Mouse (Mus musculus): Measurements from ENCODE around the gene Pdgfa. TPM values are rescaled to one million over a fixed set of nuclear protein-coding genes. Genes with fewer than 3 reads are reported as not detected.

The Pdgfa gene
- polyA plus RNA-seq, 1 experiment from 2014 or later = 10.9 TPM

GRCm38 (mm10) chr5:138974911-138975485 is 22.2 kb downstream of the Pdgfa start:
- Histone ChIP-seq H3K27ac (ENCODE audit: low read depth, low read length) (no peak overlapping the region), H3K4me3 (ENCODE audit: low read depth, low read length) (no peak overlapping the region), H3K9ac (ENCODE audit: low read depth, low read length) (no peak overlapping the region), H3K27me3 (ENCODE audit: control insufficient read depth, insufficient read depth, low read length) (no peaks in the 10 kb centered on the region), H3K4me1 (replicated peaks; ENCODE audit: control insufficient read depth, insufficient read depth, low read length) (no peaks in the 10 kb centered on the region; the same call in 1 of the 2 replicates), H3K4me2 (replicated peaks; ENCODE audit: low read depth, low read length) (no peak overlapping the region), H3K36me3 (ENCODE audit: control insufficient read depth, insufficient read depth, low read length) (no peaks in the 10 kb centered on the region), H3K9me3 (ENCODE audit: control insufficient read depth, low read length) (no peaks in the 10 kb centered on the region)
- DNase-seq (ENCODE audit: low spot score) = no peak
- no peak for ATAC-seq (ENCODE audit: low FRiP score)
- 92% methylated on average over 8 of the region's 8 CpGs for WGBS

- H3K9ac ChIP-seq (ENCODE audit: low read depth, low read length) = no peak overlapping the region
- no peaks in the 10 kb centered on the region for H3K9me3 ChIP-seq (ENCODE audit: control insufficient read depth, low read length)
- ATAC-seq (ENCODE audit: low FRiP score) = no peak
- DNase-seq (ENCODE audit: low spot score) = no peak
- 85% methylated on average over 6 of the region's 6 CpGs for WGBS
- no peaks in the 10 kb centered on the region for H3K27me3 ChIP-seq (ENCODE audit: control insufficient read depth, insufficient read depth, low read length)
- H3K4me2 ChIP-seq (replicated peaks; ENCODE audit: low read depth, low read length) = no peak overlapping the region
- H3K4me3 ChIP-seq (ENCODE audit: low read depth, low read length) = no peak overlapping the region
- H3K27ac ChIP-seq (ENCODE audit: low read depth, low read length) = no peak overlapping the region
- no peaks in the 10 kb centered on the region; the same call in 1 of the 2 replicates for H3K4me1 ChIP-seq (replicated peaks; ENCODE audit: control insufficient read depth, insufficient read depth, low read length)
- no peaks in the 10 kb centered on the region for H3K36me3 ChIP-seq (ENCODE audit: control insufficient read depth, insufficient read depth, low read length)
Measured at GRCm38 (mm10) chr5:138973480-138973879, 23.7 kb downstream of the Pdgfa start.

GRCm38 (mm10) chr5:138971405-138971804 is 25.8 kb downstream of the Pdgfa start:
- ATAC-seq (ENCODE audit: low FRiP score) = no peak
- H3K9me3 ChIP-seq (ENCODE audit: control insufficient read depth, low read length) = no peaks in the 10 kb centered on the region

GRCm38 (mm10) chr5:138970056-138970490 is 27.1 kb downstream of the Pdgfa start:
- no peak overlapping the region for H3K4me2 ChIP-seq (replicated peaks; ENCODE audit: low read depth, low read length)
- H3K27ac ChIP-seq (ENCODE audit: low read depth, low read length) = no peak overlapping the region
- H3K4me3 ChIP-seq (ENCODE audit: low read depth, low read length) = no peak overlapping the region
- H3K9ac ChIP-seq (ENCODE audit: low read depth, low read length) = no peak overlapping the region
- ATAC-seq (ENCODE audit: low FRiP score) (no peak), DNase-seq (ENCODE audit: low spot score) (no peak)
- H3K4me1 ChIP-seq (replicated peaks; ENCODE audit: control insufficient read depth, insufficient read depth, low read length) = no peaks in the 10 kb centered on the region
- 73% methylated on average over 7 of the region's 7 CpGs for WGBS
- H3K36me3 ChIP-seq (ENCODE audit: control insufficient read depth, insufficient read depth, low read length) = no peaks in the 10 kb centered on the region
- H3K27me3 ChIP-seq (ENCODE audit: control insufficient read depth, insufficient read depth, low read length) = no peaks in the 10 kb centered on the region
- H3K9me3 ChIP-seq (ENCODE audit: control insufficient read depth, low read length) = no peaks in the 10 kb centered on the region

More at GRCm38 (mm10) chr5:138971405-138971804, 25.8 kb downstream of the Pdgfa start:
- Histone ChIP-seq H3K4me1 (replicated peaks; ENCODE audit: control insufficient read depth, insufficient read depth, low read length) (no peaks in the 10 kb centered on the region), H3K4me3 (ENCODE audit: low read depth, low read length) (no peak overlapping the region), H3K36me3 (ENCODE audit: control insufficient read depth, insufficient read depth, low read length) (no peaks in the 10 kb centered on the region), H3K27ac (ENCODE audit: low read depth, low read length) (no peak overlapping the region), H3K9ac (ENCODE audit: low read depth, low read length) (no peak overlapping the region), H3K4me2 (replicated peaks; ENCODE audit: low read depth, low read length) (no peak overlapping the region), H3K27me3 (ENCODE audit: control insufficient read depth, insufficient read depth, low read length) (no peaks in the 10 kb centered on the region)
- DNase-seq (ENCODE audit: low spot score) = no peak
- WGBS = 81% methylated on average over 9 of the region's 9 CpGs

- H3K4me1 ChIP-seq (replicated peaks; ENCODE audit: control insufficient read depth, insufficient read depth, low read length) = no peaks in the 10 kb centered on the region
- no peak overlapping the region for H3K9ac ChIP-seq (ENCODE audit: low read depth, low read length)
- no peak overlapping the region for H3K4me3 ChIP-seq (ENCODE audit: low read depth, low read length)
- WGBS = 55% methylated on average over 7 of the region's 7 CpGs
- no peak overlapping the region for H3K27ac ChIP-seq (ENCODE audit: low read depth, low read length)
- no peak overlapping the region for H3K4me2 ChIP-seq (replicated peaks; ENCODE audit: low read depth, low read length)
- H3K36me3 ChIP-seq (ENCODE audit: control insufficient read depth, insufficient read depth, low read length) = no peaks in the 10 kb centered on the region
- H3K9me3 ChIP-seq (ENCODE audit: control insufficient read depth, low read length) = no peaks in the 10 kb centered on the region
- DNase-seq (ENCODE audit: low spot score) (no peak), ATAC-seq (ENCODE audit: low FRiP score) (no peak)
- no peaks in the 10 kb centered on the region for H3K27me3 ChIP-seq (ENCODE audit: control insufficient read depth, insufficient read depth, low read length)
Measured at GRCm38 (mm10) chr5:138966033-138966724, 31.0 kb downstream of the Pdgfa start.

- H3K4me3 ChIP-seq (ENCODE audit: low read depth, low read length) = no peak overlapping the region
- H3K36me3 ChIP-seq (ENCODE audit: control insufficient read depth, insufficient read depth, low read length) = no peaks in the 10 kb centered on the region
- no peak overlapping the region for H3K9ac ChIP-seq (ENCODE audit: low read depth, low read length)
- H3K4me2 ChIP-seq (replicated peaks; ENCODE audit: low read depth, low read length) = no peak overlapping the region
- DNase-seq (ENCODE audit: low spot score) (no peak), ATAC-seq (ENCODE audit: low FRiP score) (no peak)
- H3K27me3 ChIP-seq (ENCODE audit: control insufficient read depth, insufficient read depth, low read length) = no peaks in the 10 kb centered on the region
- no peak overlapping the region for H3K27ac ChIP-seq (ENCODE audit: low read depth, low read length)
- H3K4me1 ChIP-seq (replicated peaks; ENCODE audit: control insufficient read depth, insufficient read depth, low read length) = no peaks in the 10 kb centered on the region
- 55% methylated on average over 2 of the region's 2 CpGs for WGBS
- H3K9me3 ChIP-seq (ENCODE audit: control insufficient read depth, low read length) = no peaks in the 10 kb centered on the region
Measured at GRCm38 (mm10) chr5:138965590-138965989, 31.6 kb downstream of the Pdgfa start.

GRCm38 (mm10) chr5:138956427-138956833 is 40.7 kb downstream of the Pdgfa start:
- ATAC-seq (ENCODE audit: low FRiP score) (no peak), DNase-seq (ENCODE audit: low spot score) (no peak)
- no peak overlapping the region for H3K27ac ChIP-seq (ENCODE audit: low read depth, low read length)
- 46% methylated on average over 10 of the region's 10 CpGs for WGBS
- H3K4me2 ChIP-seq (replicated peaks; ENCODE audit: low read depth, low read length) = no peak overlapping the region
- no peaks in the 10 kb centered on the region for H3K27me3 ChIP-seq (ENCODE audit: control insufficient read depth, insufficient read depth, low read length)
- no peak overlapping the region for H3K9ac ChIP-seq (ENCODE audit: low read depth, low read length)
- no peak overlapping the region for H3K4me3 ChIP-seq (ENCODE audit: low read depth, low read length)
- no peaks in the 10 kb centered on the region for H3K36me3 ChIP-seq (ENCODE audit: control insufficient read depth, insufficient read depth, low read length)
- H3K4me1 ChIP-seq (replicated peaks; ENCODE audit: control insufficient read depth, insufficient read depth, low read length) = no peaks in the 10 kb centered on the region
- no peaks in the 10 kb centered on the region for H3K9me3 ChIP-seq (ENCODE audit: control insufficient read depth, low read length)

- 79% methylated on average over 7 of the region's 7 CpGs for WGBS
- no peak overlapping the region for H3K9ac ChIP-seq (ENCODE audit: low read depth, low read length)
Measured at GRCm38 (mm10) chr5:138953986-138954385, 43.2 kb downstream of the Pdgfa start.

GRCm38 (mm10) chr5:138952969-138953368 is 44.2 kb downstream of the Pdgfa start:
- no peak for ATAC-seq (ENCODE audit: low FRiP score)
- WGBS = 77% methylated on average over 13 of the region's 13 CpGs
- Histone ChIP-seq H3K27ac (ENCODE audit: low read depth, low read length) (no peak overlapping the region), H3K9me3 (ENCODE audit: control insufficient read depth, low read length) (no peaks in the 10 kb centered on the region), H3K4me2 (replicated peaks; ENCODE audit: low read depth, low read length) (no peak overlapping the region), H3K27me3 (ENCODE audit: control insufficient read depth, insufficient read depth, low read length) (no peaks in the 10 kb centered on the region), H3K36me3 (ENCODE audit: control insufficient read depth, insufficient read depth, low read length) (no peaks in the 10 kb centered on the region), H3K4me1 (replicated peaks; ENCODE audit: control insufficient read depth, insufficient read depth, low read length) (peaks cover 4% of the 10 kb centered on the region; the same call in 1 of the 2 replicates), H3K9ac (ENCODE audit: low read depth, low read length) (no peak overlapping the region), H3K4me3 (ENCODE audit: low read depth, low read length) (no peak overlapping the region)
- DNase-seq (ENCODE audit: low spot score) = no peak

More at GRCm38 (mm10) chr5:138953986-138954385, 43.2 kb downstream of the Pdgfa start:
- DNase-seq (ENCODE audit: low spot score) (no peak), ATAC-seq (ENCODE audit: low FRiP score) (no peak)
- no peaks in the 10 kb centered on the region for H3K36me3 ChIP-seq (ENCODE audit: control insufficient read depth, insufficient read depth, low read length)
- H3K27me3 ChIP-seq (ENCODE audit: control insufficient read depth, insufficient read depth, low read length) = no peaks in the 10 kb centered on the region
- no peak overlapping the region for H3K4me2 ChIP-seq (replicated peaks; ENCODE audit: low read depth, low read length)
- H3K4me1 ChIP-seq (replicated peaks; ENCODE audit: control insufficient read depth, insufficient read depth, low read length) = no peaks in the 10 kb centered on the region
- H3K4me3 ChIP-seq (ENCODE audit: low read depth, low read length) = no peak overlapping the region
- no peaks in the 10 kb centered on the region for H3K9me3 ChIP-seq (ENCODE audit: control insufficient read depth, low read length)
- no peak overlapping the region for H3K27ac ChIP-seq (ENCODE audit: low read depth, low read length)

Measured in hindbrain, embryonic 11.5 days (tissue).